Mouse (Mus musculus) kidney, embryonic 14.5 days (tissue): ENCODE measurements at regions not wholly inside any gene's neighbourhood (a gene's known extent, or its start where the extent isn't known, plus 50 kb on each side); places are given as distances from the start of the nearest gene placed in this dataset.

Experiments used
- ATAC-seq: fragments of 200-750 bp; cut with Nextera tagmentation; 2 replicates; pipeline ENCODE4 v1.8.0; 2017; ENCODE audit warnings: moderate number of reproducible peaks, mild to moderate bottlenecking, moderate TSS enrichment, moderate library complexity; ENCODE audit not compliant: low FRiP score, low TSS enrichment
- H3K27ac ChIP-seq: fragments of 300-500 bp; sonication (generic); 2 replicates; pipeline ENCODE4 v1.5.1; 2014; ENCODE audit warnings: low read depth, mild to moderate bottlenecking, low read length, moderate library complexity, mixed read lengths
- H3K27me3 ChIP-seq: fragments of 300-500 bp; sonication (generic); 2 replicates; pipeline ENCODE4 v1.6.1; 2014; ENCODE audit warnings: mild to moderate bottlenecking, low read length; ENCODE audit not compliant: control insufficient read depth, insufficient read depth
- H3K36me3 ChIP-seq: fragments of 300-500 bp; sonication (generic); 2 replicates; pipeline ENCODE4 v1.6.1; 2014; ENCODE audit warnings: low read length, mixed read lengths; ENCODE audit not compliant: control insufficient read depth, insufficient read depth
- H3K4me1 ChIP-seq: fragments of 300-500 bp; sonication (generic); 2 replicates; pipeline ENCODE4 v1.6.1; 2014; ENCODE audit warnings: low read length, mixed read lengths; ENCODE audit not compliant: control insufficient read depth, insufficient read depth
- H3K4me2 ChIP-seq: fragments of 300-500 bp; sonication (generic); replicated peaks from 2 replicates; pipeline ENCODE4 v1.6.1; 2014; ENCODE audit warnings: low read depth, mild to moderate bottlenecking, low read length
- H3K4me3 ChIP-seq: fragments of 300-500 bp; sonication (generic); 2 replicates; pipeline ENCODE4 v1.5.1; 2014; ENCODE audit warnings: mild to moderate bottlenecking, low read length
- H3K9ac ChIP-seq: fragments of 300-500 bp; sonication (generic); 2 replicates; pipeline ENCODE4 v1.6.1; 2014; ENCODE audit warnings: low read depth, mild to moderate bottlenecking, low read length, moderate library complexity
- H3K9me3 ChIP-seq: fragments of 300-500 bp; sonication (generic); 2 replicates; pipeline ENCODE4 v1.6.1; 2016; ENCODE audit warnings: low read length; ENCODE audit not compliant: control insufficient read depth
- WGBS: fragments of 180-500 bp; shearing (Covaris S2); extraction: QIAGEN DNeasy Blood & Tissue Kit; methylation state at CpG from one replicate; pipeline ENCODE4 v1.1.7; 2014; 5-methylcytosine and 5-hydroxymethylcytosine counted together

- no peak for ATAC-seq
- 91% methylated on average over 3 of the region's 3 CpGs for WGBS
Measured at GRCm38 (mm10) chr15:56841516-56841915, 635.9 kb downstream of the Slc22a22 start.

GRCm38 (mm10) chr15:56837292-56837691 lies 640.1 kb downstream of the Slc22a22 start:
- Histone ChIP-seq H3K27ac (no peak overlapping the region), H3K4me2 (no peak overlapping the region), H3K27me3 (no peaks in the 10 kb centered on the region), H3K4me3 (no peak overlapping the region), H3K4me1 (no peaks in the 10 kb centered on the region), H3K9me3 (no peaks in the 10 kb centered on the region), H3K36me3 (no peaks in the 10 kb centered on the region), H3K9ac (no peak overlapping the region)
- ATAC-seq = no peak
- WGBS = 100% methylated on average over 1 of the region's 1 CpGs

More at GRCm38 (mm10) chr15:56841516-56841915, 635.9 kb downstream of the Slc22a22 start:
- Histone ChIP-seq H3K27me3 (no peaks in the 10 kb centered on the region), H3K9ac (no peak overlapping the region), H3K4me2 (no peak overlapping the region), H3K27ac (no peak overlapping the region), H3K9me3 (no peaks in the 10 kb centered on the region), H3K4me1 (no peaks in the 10 kb centered on the region), H3K4me3 (no peak overlapping the region), H3K36me3 (no peaks in the 10 kb centered on the region)

- no peaks in the 10 kb centered on the region for H3K9me3 ChIP-seq
- no peaks in the 10 kb centered on the region for H3K27me3 ChIP-seq
- no peak overlapping the region for H3K4me2 ChIP-seq
- no peaks in the 10 kb centered on the region for H3K36me3 ChIP-seq
- no peak for ATAC-seq
- no peaks in the 10 kb centered on the region for H3K4me1 ChIP-seq
- H3K9ac ChIP-seq = no peak overlapping the region
- no peak overlapping the region for H3K27ac ChIP-seq
- H3K4me3 ChIP-seq = no peak overlapping the region
- 89% methylated on average over 2 of the region's 2 CpGs for WGBS
Measured at GRCm38 (mm10) chr15:56834621-56835020, 642.8 kb downstream of the Slc22a22 start.

GRCm38 (mm10) chr15:56832666-56833065 lies 644.8 kb downstream of the Slc22a22 start:
- H3K9me3 ChIP-seq = no peaks in the 10 kb centered on the region
- no peak overlapping the region for H3K4me3 ChIP-seq
- H3K36me3 ChIP-seq = no peaks in the 10 kb centered on the region
- no peaks in the 10 kb centered on the region for H3K4me1 ChIP-seq
- no peak overlapping the region for H3K27ac ChIP-seq
- no peak for ATAC-seq
- no peaks in the 10 kb centered on the region for H3K27me3 ChIP-seq
- H3K9ac ChIP-seq = no peak overlapping the region
- H3K4me2 ChIP-seq = no peak overlapping the region
- WGBS = 92% methylated on average over 7 of the region's 7 CpGs

- Histone ChIP-seq H3K36me3 (no peaks in the 10 kb centered on the region), H3K27ac (no peak overlapping the region), H3K9me3 (no peaks in the 10 kb centered on the region), H3K4me2 (no peak overlapping the region), H3K4me1 (peaks cover 2% of the 10 kb centered on the region; the same call in 1 of the 2 replicates), H3K27me3 (no peaks in the 10 kb centered on the region), H3K4me3 (no peak overlapping the region), H3K9ac (no peak overlapping the region)
- WGBS = 76% methylated on average over 8 of the region's 8 CpGs
- no peak for ATAC-seq
Measured at GRCm38 (mm10) chr15:56820977-56821579, 656.3 kb downstream of the Slc22a22 start.

GRCm38 (mm10) chr15:56820256-56820976 lies 657.0 kb downstream of the Slc22a22 start:
- WGBS = 76% methylated on average over 4 of the region's 4 CpGs
- Histone ChIP-seq H3K27me3 (no peaks in the 10 kb centered on the region), H3K36me3 (no peaks in the 10 kb centered on the region), H3K27ac (no peak overlapping the region), H3K4me2 (no peak overlapping the region), H3K9me3 (no peaks in the 10 kb centered on the region), H3K4me1 (peaks cover 2% of the 10 kb centered on the region; the same call in 1 of the 2 replicates), H3K9ac (no peak overlapping the region), H3K4me3 (no peak overlapping the region)
- no peak for ATAC-seq

- no peaks in the 10 kb centered on the region for H3K36me3 ChIP-seq
- H3K27me3 ChIP-seq = no peaks in the 10 kb centered on the region
- H3K27ac ChIP-seq = no peak overlapping the region
- no peak overlapping the region for H3K9ac ChIP-seq
- no peak for ATAC-seq
- WGBS = 26% methylated on average over 4 of the region's 4 CpGs
- H3K4me1 ChIP-seq = peaks cover 2% of the 10 kb centered on the region; the same call in 1 of the 2 replicates
- no peak overlapping the region for H3K4me2 ChIP-seq
- no peak overlapping the region for H3K4me3 ChIP-seq
- no peaks in the 10 kb centered on the region for H3K9me3 ChIP-seq
Measured at GRCm38 (mm10) chr15:56818158-56818690, 659.2 kb downstream of the Slc22a22 start.

GRCm38 (mm10) chr15:56817204-56818157 lies 659.9 kb downstream of the Slc22a22 start:
- no peak overlapping the region for H3K4me2 ChIP-seq
- H3K27me3 ChIP-seq = no peaks in the 10 kb centered on the region
- no peaks in the 10 kb centered on the region for H3K36me3 ChIP-seq
- no peak overlapping the region for H3K27ac ChIP-seq
- peaks cover 2% of the 10 kb centered on the region; the same call in 1 of the 2 replicates for H3K4me1 ChIP-seq
- no peak overlapping the region for H3K4me3 ChIP-seq
- ATAC-seq = no peak
- H3K9ac ChIP-seq = no peak overlapping the region
- WGBS = 56% methylated on average over 5 of the region's 5 CpGs
- H3K9me3 ChIP-seq = no peaks in the 10 kb centered on the region
